Mouse (Mus musculus) liver, embryonic 14.5 days (tissue): ENCODE measurements around the gene Gm40460.

ENCODE experiments used
- CTCF ChIP-seq: IDR thresholded peaks from 2 replicates; pipeline ENCODE4 v1.5.1; 2016; ENCODE audit warnings: antibody characterized with exemption, low read depth, control low read depth
- EP300 ChIP-seq: IDR thresholded peaks from 2 replicates; pipeline ENCODE4 v1.6.1; 2016; ENCODE audit warnings: antibody characterized with exemption, low read depth

- TF ChIP-seq CTCF (no peak), EP300 (no peak)
Measured at GRCm38 (mm10) chr7:142240978-142241377, at the start of gene Gm40460.
